38 mouse cellular contexts compared by ENCODE assay signal in the genomic region with DNA sequence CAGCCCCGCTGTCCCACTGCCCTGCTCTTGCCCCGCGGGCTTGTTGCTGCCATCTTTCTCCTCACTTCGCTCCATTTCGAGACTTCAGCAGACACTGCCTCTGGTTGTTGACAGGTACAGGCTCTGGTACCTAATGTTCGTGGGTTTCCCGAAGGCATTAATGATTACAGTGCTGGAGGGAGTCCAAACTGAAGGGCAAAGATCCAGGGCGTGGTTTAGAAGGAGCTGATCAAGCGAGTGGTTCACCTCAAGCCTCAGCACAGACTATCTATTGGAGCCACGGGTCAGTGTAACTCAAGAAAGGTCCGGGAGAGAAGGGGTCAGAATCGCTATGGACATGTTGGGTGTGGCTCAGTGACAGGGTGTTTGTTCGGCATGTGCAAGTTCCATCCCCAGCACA. TPM values are rescaled to one million over a fixed set of nuclear protein-coding genes. Genes with fewer than 3 reads are reported as not detected.
A peak's percentile ranks its signal among the peaks of the same experiment; 100 is the strongest.
DNase-seq lines count a peak whose midpoint lies in the region; ATAC-seq and TF ChIP-seq lines count a peak whose summit lies in the region.
"Had no signal": no experiment of that assay in that cellular context is flagged by ENCODE, and none has a peak within 500 bp of the region (broad histone marks: within the 10 kb centered on the region; RNA-seq: fewer than 3 reads in every experiment).

No protein-coding gene starts in this region.

- H3K36me3 ChIP-seq in kidney, embryonic 15.5 days: no peaks in the 10 kb centered on the region
- H3K36me3 ChIP-seq in liver, postnatal 0 days (replicated peaks; ENCODE audit: insufficient read depth, low read length): no peaks in the 10 kb centered on the region
- H3K36me3 ChIP-seq: embryonic facial prominence, embryonic 10.5 days; embryonic facial prominence, embryonic 15.5 days; forebrain, embryonic 12.5 days; G1E; hindbrain, embryonic 13.5 days; liver, embryonic 13.5 days; midbrain, embryonic 10.5 days; midbrain, embryonic 15.5 days; neural tube, embryonic 15.5 days had no signal

- H3K4me2 ChIP-seq in kidney, embryonic 15.5 days: no peak overlapping the region
- no peak overlapping the region for H3K4me2 ChIP-seq in liver, postnatal 0 days (ENCODE audit: low read depth, low read length)
- H3K4me2 ChIP-seq: embryonic facial prominence, embryonic 15.5 days; forebrain, embryonic 12.5 days; heart, embryonic 11.5 days; hindbrain, embryonic 13.5 days; liver, embryonic 13.5 days; lung, embryonic 14.5 days; midbrain, embryonic 15.5 days; neural tube, embryonic 15.5 days had no signal

- WGBS in kidney, embryonic 15.5 days: 86% methylated on average over 13 of the region's 13 CpGs
- WGBS in liver, postnatal 0 days (ENCODE audit: insufficient replicate concordance): 64% methylated on average over 13 of the region's 13 CpGs

- peak; percentile 77 for DNase-seq in kidney, adult 11 months
- peak; percentile 58 for DNase-seq in liver, postnatal 0 days
- no peak for DNase-seq in liver
- DNase-seq in kidney, postnatal 25 days: peak; percentile 75 to 78
- DNase-seq in layer of hippocampus, adult 18-20 months (ENCODE audit: low spot score in 2 of 2): no peak
- DNase-seq in frontal cortex, postnatal 36 days (ENCODE audit: low spot score in 2 of 2): no peak
- DNase-seq: adrenal gland, adult 8-10 months; cerebellum, adult 2 months; cerebellum, postnatal 14 days; forebrain, postnatal 0 days; gastrocnemius, postnatal 14 days; heart, adult 18-20 months; heart, postnatal 4 days; liver, embryonic 13.5 days; lung, embryonic 14.5 days; retina, postnatal 1 day; right cerebral cortex, postnatal 14 days; spleen, adult 18-20 months; thymus, adult 18-20 months; thymus, postnatal 25 days had no signal

- H3K9ac ChIP-seq in kidney, embryonic 15.5 days: no peak overlapping the region
- H3K9ac ChIP-seq in liver, postnatal 0 days (replicated peaks): no peak overlapping the region
- H3K9ac ChIP-seq: embryonic facial prominence, embryonic 15.5 days; forebrain, embryonic 12.5 days; forebrain, postnatal 0 days; hindbrain, embryonic 13.5 days; liver, embryonic 13.5 days; lung, embryonic 14.5 days; midbrain, embryonic 15.5 days; neural tube, embryonic 15.5 days had no signal

- H3K27ac ChIP-seq in kidney, embryonic 15.5 days: no peak overlapping the region
- no peak overlapping the region for H3K27ac ChIP-seq in liver, postnatal 0 days (ENCODE audit: low read depth)
- H3K27ac ChIP-seq: embryonic facial prominence, embryonic 10.5 days; embryonic facial prominence, embryonic 15.5 days; forebrain, embryonic 12.5 days; hindbrain, embryonic 13.5 days; liver, embryonic 13.5 days; midbrain, embryonic 10.5 days; midbrain, embryonic 15.5 days; neural tube, embryonic 15.5 days; stomach, postnatal 0 days had no signal

- H3K27me3 ChIP-seq in kidney, embryonic 15.5 days: no peaks in the 10 kb centered on the region
- no peaks in the 10 kb centered on the region for H3K27me3 ChIP-seq in liver, postnatal 0 days (ENCODE audit: insufficient read depth, low read length)
- H3K27me3 ChIP-seq: embryonic facial prominence, embryonic 15.5 days; forebrain, embryonic 12.5 days; hindbrain, embryonic 13.5 days; liver, embryonic 13.5 days; midbrain, embryonic 15.5 days; neural tube, embryonic 15.5 days had no signal

- no peaks in the 10 kb centered on the region for H3K4me1 ChIP-seq in kidney, embryonic 15.5 days
- peaks cover 8% of the 10 kb centered on the region for H3K4me1 ChIP-seq in liver, postnatal 0 days (ENCODE audit: insufficient read depth)
- H3K4me1 ChIP-seq: embryonic facial prominence, embryonic 10.5 days; embryonic facial prominence, embryonic 15.5 days; forebrain, embryonic 12.5 days; hindbrain, embryonic 13.5 days; liver, embryonic 13.5 days; midbrain, embryonic 10.5 days; midbrain, embryonic 15.5 days; neural tube, embryonic 15.5 days had no signal

- no peaks in the 10 kb centered on the region for H3K9me3 ChIP-seq in kidney, embryonic 15.5 days (replicated peaks)
- H3K9me3 ChIP-seq in liver, postnatal 0 days (ENCODE audit: low read length): no peaks in the 10 kb centered on the region
- H3K9me3 ChIP-seq: embryonic facial prominence, embryonic 10.5 days; embryonic facial prominence, embryonic 15.5 days; forebrain, embryonic 12.5 days; G1E; hindbrain, embryonic 13.5 days; liver, embryonic 13.5 days; midbrain, embryonic 10.5 days; midbrain, embryonic 15.5 days; neural tube, embryonic 15.5 days had no signal

- no peak for TF ChIP-seq EP300 in liver, postnatal 0 days (IDR thresholded peaks at IDR 0.05; ENCODE audit: low read depth)

- TF ChIP-seq CTCF in liver, postnatal 0 days (IDR thresholded peaks at IDR 0.05; ENCODE audit: low read depth): no peak

- no peak overlapping the region for H3K4me3 ChIP-seq in kidney, embryonic 15.5 days (replicated peaks)
- H3K4me3 ChIP-seq in liver, postnatal 0 days (ENCODE audit: low read depth, low read length): no peak overlapping the region
- H3K4me3 ChIP-seq: embryonic facial prominence, embryonic 10.5 days; embryonic facial prominence, embryonic 15.5 days; forebrain, embryonic 12.5 days; hindbrain, embryonic 13.5 days; liver, embryonic 13.5 days; midbrain, embryonic 10.5 days; midbrain, embryonic 15.5 days; neural tube, embryonic 15.5 days had no signal

- no peak for ATAC-seq in kidney, embryonic 15.5 days (replicated peaks; ENCODE audit: low FRiP score)
- ATAC-seq in liver, postnatal 0 days: peak; percentile 84
- ATAC-seq: forebrain, postnatal 0 days; midbrain, embryonic 15.5 days had no signal

RNA-seq across cellular contexts. Expression of a gene that starts 39.7 kb away (rescaled TPM):
- polyA plus RNA-seq in kidney, embryonic 15.5 days (2015; fragmentation: Nextera tagmentation; extraction: Ambion mirVana): 35.4 and 38.7 TPM in 2 replicates
- 6.9 and 8.7 TPM in 2 replicates for polyA plus RNA-seq in liver, postnatal 0 days (2015; fragmentation: Nextera tagmentation; extraction: Ambion mirVana)
- 100 to 1,000 TPM; 360 to 385 TPM for total RNA-seq in layer of hippocampus, adult 18-20 months (2021)

RNA-seq across cellular contexts. Expression of a gene that starts 59.4 kb away (rescaled TPM):
- polyA plus RNA-seq in kidney, embryonic 15.5 days (2015; fragmentation: Nextera tagmentation; extraction: Ambion mirVana): not detected in 2 replicates
- 0.39 and 0.49 TPM in 2 replicates for polyA plus RNA-seq in liver, postnatal 0 days (2015; fragmentation: Nextera tagmentation; extraction: Ambion mirVana)
- total RNA-seq in layer of hippocampus, adult 18-20 months (2021): not detected
- total RNA-seq: adrenal gland, adult 8-10 months; adrenal gland, postnatal 4 days; forebrain, postnatal 0 days; G1E; gastrocnemius, postnatal 14 days; heart, adult 18-20 months; heart, postnatal 4 days; layer of hippocampus, postnatal 10 days; left cerebral cortex, adult 18-20 months; megakaryocyte progenitor cell, adult 5-6 weeks had no signal
- polyA plus RNA-seq: cortical plate, adult 2 months; embryonic facial prominence, embryonic 10.5 days; embryonic facial prominence, embryonic 15.5 days; forebrain, embryonic 12.5 days; forebrain, postnatal 0 days; G1E; heart, embryonic 11.5 days; heart, embryonic 16.5 days; hindbrain, embryonic 13.5 days; limb, embryonic 11.5 days; liver, embryonic 13.5 days; lung, embryonic 14.5 days; midbrain, embryonic 10.5 days; midbrain, embryonic 15.5 days; neural tube, embryonic 15.5 days; stomach, postnatal 0 days had no signal

Comparison
In these comparisons a context has a peak if more than half of its experiments do, and no peak if none do; other contexts are left out.
1. DNase-seq: peak in kidney, adult 11 months (single experiment), liver, postnatal 0 days (single experiment) and kidney, postnatal 25 days (2 of 2); none in liver (single experiment), layer of hippocampus, adult 18-20 months (0 of 2) and frontal cortex, postnatal 36 days (0 of 2).